Comparison of ENCODE assay signal across 8 mouse cellular contexts in genomic region chr2:130275649-130276048, GRCm38 (mm10). TPM values are rescaled to one million over a fixed set of nuclear protein-coding genes. Genes with fewer than 3 reads are reported as not detected.
DNase-seq lines count a peak whose midpoint lies in the region; ATAC-seq and TF ChIP-seq lines count a peak whose summit lies in the region.

No protein-coding gene starts in this region.

- peak overlapping the region; percentile 100 for H3K4me3 ChIP-seq in ES-Bruce4 (ENCODE audit: low read depth, low read length)
- peak overlapping the region; percentile 85 for H3K4me3 ChIP-seq in heart, embryonic 11.5 days (ENCODE audit: low read depth, low read length)
- H3K4me3 ChIP-seq in megakaryocyte, embryonic 14.5 days (replicated peaks) = peak overlapping the region; percentile 94
- peak overlapping the region; percentile 85 for H3K4me3 ChIP-seq in stomach, embryonic 14.5 days (ENCODE audit: low read depth, low read length)

- TF ChIP-seq POLR2A in ES-Bruce4 (IDR thresholded peaks at IDR 0.05; ENCODE audit: insufficient read depth, low read length) = no peak

- peak; percentile 69 for TF ChIP-seq CTCF in ES-Bruce4 (IDR thresholded peaks at IDR 0.05; ENCODE audit: low read depth, low read length)

- no peak for TF ChIP-seq EP300 in ES-Bruce4 (IDR thresholded peaks at IDR 0.05; ENCODE audit: insufficient read depth, low read depth, low read length)

- no peak for ATAC-seq in heart, embryonic 11.5 days (replicated peaks; ENCODE audit: insufficient number of reproducible peaks, low FRiP score, low TSS enrichment)
- ATAC-seq in stomach, embryonic 14.5 days (ENCODE audit: insufficient number of reproducible peaks, insufficient read depth, low FRiP score, low read depth) = no peak

- peak; percentile 68 for DNase-seq in gastrocnemius, postnatal 10 days
- DNase-seq in gastrocnemius, adult 18-20 months (ENCODE audit: low spot score) = no peak
- DNase-seq in cerebellum, postnatal 10 days = peak; percentile 76 to 82
- peak; percentile 57 to 71 for DNase-seq in kidney, postnatal 25 days

- H3K9ac ChIP-seq in ES-Bruce4 (ENCODE audit: low read depth, poor library complexity, severe bottlenecking) = peak overlapping the region; percentile 85
- no peak overlapping the region for H3K9ac ChIP-seq in heart, embryonic 11.5 days (ENCODE audit: low read depth, low read length)
- no peak overlapping the region for H3K9ac ChIP-seq in stomach, embryonic 14.5 days (replicated peaks; ENCODE audit: low read depth, low read length)

- peak overlapping the region; percentile 70 for H3K4me2 ChIP-seq in heart, embryonic 11.5 days
- H3K4me2 ChIP-seq in stomach, embryonic 14.5 days (replicated peaks; ENCODE audit: low read depth, low read length) = peak overlapping the region; percentile 63

- H3K4me1 ChIP-seq in ES-Bruce4 (ENCODE audit: control insufficient read depth, insufficient read depth, low read length) = no peaks in the 10 kb centered on the region
- H3K4me1 ChIP-seq in heart, embryonic 11.5 days (ENCODE audit: control insufficient read depth, insufficient read depth, low read length) = peaks cover 10% of the 10 kb centered on the region; the same call in 1 of the 2 replicates
- H3K4me1 ChIP-seq in megakaryocyte, embryonic 14.5 days = peaks cover 47% of the 10 kb centered on the region
- peaks cover 4% of the 10 kb centered on the region; the same call in 1 of the 2 replicates for H3K4me1 ChIP-seq in stomach, embryonic 14.5 days (ENCODE audit: control insufficient read depth, insufficient read depth, low read length)

- H3K27ac ChIP-seq in ES-Bruce4 (ENCODE audit: insufficient read depth, low read length) = peak overlapping the region; percentile 59
- H3K27ac ChIP-seq in heart, embryonic 11.5 days (ENCODE audit: low read depth, low read length) = no peak overlapping the region
- H3K27ac ChIP-seq in stomach, embryonic 14.5 days (ENCODE audit: low read length) = no peak overlapping the region

- H3K27me3 ChIP-seq in ES-Bruce4 (ENCODE audit: control insufficient read depth, insufficient read depth, low read length, poor library complexity, severe bottlenecking) = no peaks in the 10 kb centered on the region
- H3K27me3 ChIP-seq in heart, embryonic 11.5 days (ENCODE audit: control insufficient read depth, insufficient read depth, low read length) = no peaks in the 10 kb centered on the region
- no peaks in the 10 kb centered on the region for H3K27me3 ChIP-seq in megakaryocyte, embryonic 14.5 days (replicated peaks)
- no peaks in the 10 kb centered on the region for H3K27me3 ChIP-seq in stomach, embryonic 14.5 days (ENCODE audit: control insufficient read depth, insufficient read depth, low read length)

- no peaks in the 10 kb centered on the region for H3K9me3 ChIP-seq in ES-Bruce4 (replicated peaks; ENCODE audit: control insufficient read depth, insufficient read depth, low read length, poor library complexity, severe bottlenecking)
- H3K9me3 ChIP-seq in heart, embryonic 11.5 days (replicated peaks; ENCODE audit: control insufficient read depth, low read length) = no peaks in the 10 kb centered on the region
- H3K9me3 ChIP-seq in megakaryocyte, embryonic 14.5 days = no peaks in the 10 kb centered on the region
- no peaks in the 10 kb centered on the region for H3K9me3 ChIP-seq in stomach, embryonic 14.5 days (ENCODE audit: control insufficient read depth, low read depth, low read length)

- peaks cover 45% of the 10 kb centered on the region for H3K36me3 ChIP-seq in ES-Bruce4 (ENCODE audit: control insufficient read depth, insufficient read depth, low read length, poor library complexity, severe bottlenecking)
- peaks cover 31% of the 10 kb centered on the region for H3K36me3 ChIP-seq in heart, embryonic 11.5 days (ENCODE audit: control insufficient read depth, insufficient read depth, low read length)
- H3K36me3 ChIP-seq in megakaryocyte, embryonic 14.5 days (replicated peaks; ENCODE audit: low read length) = peaks cover 51% of the 10 kb centered on the region
- H3K36me3 ChIP-seq in stomach, embryonic 14.5 days (ENCODE audit: control insufficient read depth, insufficient read depth, low read length) = peaks cover 50% of the 10 kb centered on the region

- WGBS in heart, embryonic 11.5 days (ENCODE audit: insufficient replicate concordance) = 50% methylated on average over 6 of the region's 6 CpGs
- WGBS in stomach, embryonic 14.5 days = 51% methylated on average over 6 of the region's 6 CpGs

RNA-seq across cellular contexts. Expression of gene Nop56, which starts 1.4 kb away (rescaled TPM):
- 10 to 100 TPM; 46.8 to 54.5 TPM for total RNA-seq in gastrocnemius, postnatal 10 days (2021)
- total RNA-seq in gastrocnemius, adult 18-20 months (2021) = 10 to 100 TPM; 23.8 to 29.5 TPM
- polyA plus RNA-seq in ES-Bruce4 (2011; ENCODE audit: insufficient read depth, insufficient read length, low read depth, missing spikeins) = 387 and 404 TPM in 2 replicates
- polyA plus RNA-seq in heart, embryonic 11.5 days (2014; fragmentation: Nextera tagmentation; extraction: Ambion mirVana) = 181 and 200 TPM in 2 replicates
- polyA plus RNA-seq in megakaryocyte, embryonic 14.5 days (2012; ENCODE audit: insufficient read depth, low replicate concordance) = 6.3 and 81.0 TPM in 2 replicates
- 273 and 305 TPM in 2 replicates for polyA plus RNA-seq in stomach, embryonic 14.5 days (2014; fragmentation: Nextera tagmentation; extraction: Ambion mirVana)

RNA-seq across cellular contexts. Expression of gene Idh3b, which starts 8.7 kb away (rescaled TPM):
- 100 to 1,000 TPM; 365 to 419 TPM for total RNA-seq in gastrocnemius, postnatal 10 days (2021)
- total RNA-seq in gastrocnemius, adult 18-20 months (2021) = 100 to 1,000 TPM; 450 to 457 TPM
- polyA plus RNA-seq in ES-Bruce4 (2011; ENCODE audit: insufficient read depth, insufficient read length, low read depth, missing spikeins) = 158 and 163 TPM in 2 replicates
- polyA plus RNA-seq in heart, embryonic 11.5 days (2014; fragmentation: Nextera tagmentation; extraction: Ambion mirVana) = 234 and 249 TPM in 2 replicates
- polyA plus RNA-seq in megakaryocyte, embryonic 14.5 days (2012; ENCODE audit: insufficient read depth, low replicate concordance) = 15.2 and 70.1 TPM in 2 replicates
- polyA plus RNA-seq in stomach, embryonic 14.5 days (2014; fragmentation: Nextera tagmentation; extraction: Ambion mirVana) = 165 and 169 TPM in 2 replicates

RNA-seq across cellular contexts. Expression of gene Ebf4, which starts 19.3 kb away (rescaled TPM):
- total RNA-seq in gastrocnemius, postnatal 10 days (2021) = 1 to 10 TPM; 1.5 to 1.9 TPM
- total RNA-seq in gastrocnemius, adult 18-20 months (2021) = under 1 TPM; 0.27 to 0.43 TPM
- polyA plus RNA-seq in ES-Bruce4 (2011; ENCODE audit: insufficient read depth, insufficient read length, low read depth, missing spikeins) = 4.8 and 5.3 TPM in 2 replicates
- 0.58 and 1.1 TPM in 2 replicates for polyA plus RNA-seq in heart, embryonic 11.5 days (2014; fragmentation: Nextera tagmentation; extraction: Ambion mirVana)
- polyA plus RNA-seq in megakaryocyte, embryonic 14.5 days (2012; ENCODE audit: insufficient read depth, low replicate concordance) = not detected in 2 replicates
- 3.7 and 4.7 TPM in 2 replicates for polyA plus RNA-seq in stomach, embryonic 14.5 days (2014; fragmentation: Nextera tagmentation; extraction: Ambion mirVana)
